Mouse (Mus musculus) skeletal muscle tissue, postnatal 0 days (tissue): Measurements from ENCODE around the gene Igf2. TPM values are rescaled to one million over a fixed set of nuclear protein-coding genes. Genes with fewer than 3 reads are reported as not detected.
A peak's percentile ranks its signal among the peaks of the same experiment; 100 is the strongest.

Source experiments
- microRNA counts: library from miRNA; unstranded; fragments of <30 nt; microRNA quantifications from one replicate; lab custom pipeline; 2015
- microRNA-seq, 2 experiments: library from miRNA; unstranded; fragments of <30 nt; microRNA quantifications; one replicate each; pipeline ENCODE4; 2016
- polyA plus RNA-seq: library from polyadenylated mRNA; unstranded; fragments of >200 nt; fragmentation: Nextera tagmentation; extraction: Ambion mirVana; gene quantifications from 2 replicates; pipeline ENCODE4 v1.2.1, GENCODE M21; 2015

Igf2 gene
- 2,785 and 3,469 TPM in 2 replicates for polyA plus RNA-seq

GRCm38 (mm10) chr7:142666659-142667058 lies at the start of gene Igf2:
Gene Igf2, minus strand, starts transcription at chr7:142666816.

DNA sequence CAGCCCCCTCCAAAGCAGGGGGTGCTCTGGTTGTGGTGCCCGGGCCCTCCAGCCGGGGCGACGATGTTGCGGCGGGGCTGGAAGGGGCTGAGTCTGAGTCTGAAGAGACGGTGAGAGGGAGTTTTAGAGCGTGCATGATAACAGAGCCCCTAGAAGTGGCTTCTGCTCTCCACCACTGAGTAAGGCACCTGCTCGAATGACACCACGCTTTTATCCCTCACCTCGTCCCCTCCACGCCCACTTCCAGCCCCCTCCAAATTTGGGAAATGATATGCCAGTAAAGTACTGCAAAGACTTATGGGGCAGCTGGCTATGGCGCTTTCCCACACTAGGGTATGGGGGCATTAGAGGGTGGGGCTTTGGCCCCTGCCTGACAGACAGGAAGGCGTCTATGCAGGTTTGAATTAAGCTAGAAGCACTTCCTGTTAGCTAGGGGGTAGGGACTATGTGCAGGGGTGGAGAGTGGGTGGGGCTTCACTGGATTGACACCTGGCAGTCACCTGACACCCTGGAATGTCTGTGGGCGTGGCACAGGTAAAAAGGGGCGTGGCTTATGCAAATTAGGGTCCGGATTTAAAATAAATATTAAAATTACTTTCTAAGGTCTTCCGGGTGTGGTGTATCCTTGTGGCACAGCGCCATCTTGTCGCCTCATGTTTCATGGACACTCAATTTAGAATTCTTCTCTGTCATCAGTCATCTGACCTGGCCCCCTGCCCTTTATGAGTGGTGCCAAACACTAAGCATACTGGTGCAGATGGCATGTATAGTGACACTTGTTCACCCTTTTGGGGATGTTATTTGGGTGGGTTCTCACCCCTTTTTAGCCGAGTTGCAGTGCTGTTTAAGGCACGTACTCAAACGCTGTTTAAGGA lies 3.4 kb upstream of the Igf2 start, which contains the start of gene Gm49394:
TSS of gene Gm49394 (minus strand) at position 192 of the 875 bp plus-strand sequence.

MicroRNA genes within 50 kb of the gene (microRNA counts, 519-probe panel; counts per million panel counts)
- microRNA mmu-miR-483 (lab: Ali Mortazavi, UCI), result 3,760 counts per million, percentile 78 among the panel's probes with 10 or more counts

Small RNA genes within 50 kb of the gene (microRNA-seq; reads per million reads assigned to microRNA genes)
- gene Mir483, result 8,250 to 10,240 reads per million in 2 experiments

Other genes with a start within 250 kb of the Igf2 start
- gene Syt8, start 232.0 kb downstream of the Igf2 start, polyA plus RNA-seq, result 0.24 and 0.30 TPM in 2 replicates
- gene Tnni2, start 225.0 kb downstream of the Igf2 start, polyA plus RNA-seq, result 11,644 and 12,538 TPM in 2 replicates
- gene Lsp1, start 206.0 kb downstream of the Igf2 start, polyA plus RNA-seq, result 46.9 and 49.3 TPM in 2 replicates
- 12,415 and 13,066 TPM in 2 replicates for gene Tnnt3, start 168.0 kb downstream of the Igf2 start, polyA plus RNA-seq
- gene Mrpl23, start 134.1 kb downstream of the Igf2 start, polyA plus RNA-seq, result 23.6 and 30.0 TPM in 2 replicates
- gene Gm49394, start 3.1 kb upstream of the Igf2 start, polyA plus RNA-seq, result 2.1 and 2.3 TPM in 2 replicates
- gene Ins2, start 76.6 kb upstream of the Igf2 start, polyA plus RNA-seq, result 0.46 and 0.61 TPM in 2 replicates